22 mouse cellular contexts compared by ENCODE assay signal in genomic region chr3:53737161-53737560, GRCm38 (mm10).
"Had no signal": no experiment of that assay in that cellular context is flagged by ENCODE, and none has a peak within 500 bp of the region (broad histone marks: within the 10 kb centered on the region; RNA-seq: fewer than 3 reads in every experiment).

No protein-coding gene starts in this region.

- H3K4me1 ChIP-seq: limb, embryonic 12.5 days; limb, embryonic 15.5 days; liver, embryonic 13.5 days; lung, embryonic 15.5 days; megakaryocyte, embryonic 14.5 days; midbrain, embryonic 10.5 days; midbrain, embryonic 15.5 days; neural tube, embryonic 12.5 days; neural tube, embryonic 15.5 days had no signal

- DNase-seq: kidney, adult 11 months; kidney, adult 9 months; kidney, postnatal 14 days; kidney, postnatal 4 days; left cerebral cortex, postnatal 4 days; liver, embryonic 13.5 days; lung, postnatal 10 days; lung, postnatal 36 days; right cerebral cortex, adult 18-20 months; right cerebral cortex, postnatal 14 days; right cerebral cortex, postnatal 4 days; thymus, adult 2 months; thymus, postnatal 25 days had no signal

- H3K9ac ChIP-seq: limb, embryonic 12.5 days; limb, embryonic 15.5 days; liver, embryonic 13.5 days; lung, embryonic 15.5 days; midbrain, embryonic 15.5 days; neural tube, embryonic 12.5 days; neural tube, embryonic 15.5 days had no signal

- H3K4me3 ChIP-seq: limb, embryonic 12.5 days; limb, embryonic 15.5 days; liver, embryonic 13.5 days; lung, embryonic 15.5 days; megakaryocyte, embryonic 14.5 days; midbrain, embryonic 10.5 days; midbrain, embryonic 15.5 days; neural tube, embryonic 12.5 days; neural tube, embryonic 15.5 days had no signal

- H3K27ac ChIP-seq: limb, embryonic 12.5 days; limb, embryonic 15.5 days; liver, embryonic 13.5 days; lung, embryonic 15.5 days; midbrain, embryonic 10.5 days; midbrain, embryonic 15.5 days; neural tube, embryonic 12.5 days; neural tube, embryonic 15.5 days; stomach, postnatal 0 days had no signal

- H3K27me3 ChIP-seq: limb, embryonic 12.5 days; limb, embryonic 15.5 days; liver, embryonic 13.5 days; lung, embryonic 15.5 days; megakaryocyte, embryonic 14.5 days; midbrain, embryonic 15.5 days; neural tube, embryonic 12.5 days; neural tube, embryonic 15.5 days had no signal

- H3K36me3 ChIP-seq: limb, embryonic 12.5 days; limb, embryonic 15.5 days; liver, embryonic 13.5 days; lung, embryonic 15.5 days; midbrain, embryonic 10.5 days; midbrain, embryonic 15.5 days; neural tube, embryonic 12.5 days; neural tube, embryonic 15.5 days had no signal

- H3K9me3 ChIP-seq: limb, embryonic 12.5 days; limb, embryonic 15.5 days; liver, embryonic 13.5 days; lung, embryonic 15.5 days; midbrain, embryonic 10.5 days; midbrain, embryonic 15.5 days; neural tube, embryonic 12.5 days; neural tube, embryonic 15.5 days had no signal

- ATAC-seq: midbrain, embryonic 15.5 days had no signal

- H3K4me2 ChIP-seq: limb, embryonic 12.5 days; limb, embryonic 15.5 days; liver, embryonic 13.5 days; lung, embryonic 15.5 days; midbrain, embryonic 15.5 days; neural tube, embryonic 12.5 days; neural tube, embryonic 15.5 days had no signal
